Mouse (Mus musculus) layer of hippocampus, adult 11-12 months (tissue): ENCODE measurements around the gene Sh3gl3.
A peak's percentile ranks its signal among the peaks of the same experiment; 100 is the strongest.

Experiments used
- DNase-seq: peaks from one replicate; pipeline ENCODE4 v3.0.0; 2022; ENCODE audit warnings: low spot score

Gene Sh3gl3

GRCm38 (mm10) chr7:82173540-82173939, at the start of gene Sh3gl3:
Gene Sh3gl3, plus strand, starts transcription at chr7:82173840.
- DNase-seq = no peak

- no peak for DNase-seq
Measured at GRCm38 (mm10) chr7:82138196-82138595, 35.4 kb upstream of the Sh3gl3 start.

- no peak for DNase-seq
Measured at GRCm38 (mm10) chr7:82147151-82147550, 26.5 kb upstream of the Sh3gl3 start.

- DNase-seq = no peak
Measured at GRCm38 (mm10) chr7:82164681-82165080, 9.0 kb upstream of the Sh3gl3 start.

GRCm38 (mm10) chr7:82174571-82175326, 1.1 kb downstream of the Sh3gl3 start:
- peak; percentile 92 for DNase-seq

- DNase-seq = no peak
Measured at GRCm38 (mm10) chr7:82175327-82175721, 1.7 kb downstream of the Sh3gl3 start.

GRCm38 (mm10) chr7:82176192-82176591, 2.6 kb downstream of the Sh3gl3 start:
- DNase-seq = no peak

GRCm38 (mm10) chr7:82177336-82177735, 3.7 kb downstream of the Sh3gl3 start:
- no peak for DNase-seq

GRCm38 (mm10) chr7:82180919-82181318, 7.3 kb downstream of the Sh3gl3 start:
- no peak for DNase-seq

- DNase-seq = no peak
Measured at GRCm38 (mm10) chr7:82182781-82183180, 9.1 kb downstream of the Sh3gl3 start.

- no peak for DNase-seq
Measured at GRCm38 (mm10) chr7:82191604-82192003, 18.0 kb downstream of the Sh3gl3 start.

GRCm38 (mm10) chr7:82192512-82192911, 18.9 kb downstream of the Sh3gl3 start:
- no peak for DNase-seq

- no peak for DNase-seq
Measured at GRCm38 (mm10) chr7:82203111-82203510, 29.5 kb downstream of the Sh3gl3 start.

- DNase-seq = no peak
Measured at GRCm38 (mm10) chr7:82204014-82204784, 30.6 kb downstream of the Sh3gl3 start.

GRCm38 (mm10) chr7:82204975-82205374, 31.3 kb downstream of the Sh3gl3 start:
- DNase-seq = no peak

- no peak for DNase-seq
Measured at GRCm38 (mm10) chr7:82206787-82207186, 33.1 kb downstream of the Sh3gl3 start.

- DNase-seq = no peak
Measured at GRCm38 (mm10) chr7:82221380-82221933, 47.8 kb downstream of the Sh3gl3 start.

- no peak for DNase-seq
Measured at GRCm38 (mm10) chr7:82223906-82224846, 50.5 kb downstream of the Sh3gl3 start.

- DNase-seq = no peak
Measured at GRCm38 (mm10) chr7:82233201-82233600, 59.6 kb downstream of the Sh3gl3 start.

- DNase-seq = no peak
Measured at GRCm38 (mm10) chr7:82234010-82234897, 60.6 kb downstream of the Sh3gl3 start.

GRCm38 (mm10) chr7:82234898-82235290, 61.3 kb downstream of the Sh3gl3 start:
- DNase-seq = no peak
